Mouse (Mus musculus) heart, adult 18-20 months (tissue): ENCODE measurements around the gene Pecam1. TPM values are rescaled to one million over a fixed set of nuclear protein-coding genes. Genes with fewer than 3 reads are reported as not detected.
"Not testable (repeated sequence)": the region's sequence is repeated elsewhere in the genome, so short reads cannot be mapped to it uniquely, and the experiment has no call there.

ENCODE experiments used
- DNase-seq, 2 experiments: peaks; one replicate each; pipeline ENCODE4 v3.0.0; 2021 to 2022; ENCODE audit warnings: mixed read lengths in 1 of 2
- total RNA-seq, 2 experiments: library from RNA; stranded (reverse); gene quantifications; 2 replicates each; pipeline ENCODE4 v1.2.3; 2021

Pecam1 gene
- total RNA-seq, 2 experiments from 2014 or later = 91.5 to 105 TPM

DNA sequence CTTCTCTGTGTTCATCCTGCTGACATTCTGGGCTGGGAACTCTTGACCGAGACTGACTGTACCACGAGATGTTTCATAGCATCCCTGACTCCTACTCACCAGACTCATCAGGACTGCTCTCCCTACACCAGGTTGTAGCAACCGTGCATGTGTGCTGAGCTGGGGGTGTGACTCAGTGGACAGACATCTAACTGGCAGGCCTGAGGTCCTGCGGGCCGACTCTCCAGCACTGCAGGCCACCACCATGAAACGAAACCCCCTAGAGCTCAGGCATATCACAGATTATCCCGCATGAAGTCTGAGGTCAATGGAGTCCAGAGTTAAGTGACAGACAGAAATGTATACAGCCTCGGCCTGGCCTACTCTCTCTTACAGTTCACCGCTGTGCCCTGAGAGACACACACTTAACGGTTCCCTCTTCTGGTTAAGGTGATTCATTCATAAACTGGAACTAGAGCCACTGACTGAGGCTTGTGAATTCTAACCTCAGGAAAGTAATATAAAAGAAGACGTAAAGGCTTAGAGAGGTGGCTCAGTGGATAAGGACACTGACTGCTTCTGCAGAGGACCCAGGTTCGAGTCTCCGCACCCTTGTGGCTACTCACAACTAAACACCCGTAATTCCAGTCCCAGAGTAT, 83.8 kb downstream of the Pecam1 start:
- DNase-seq = no peak

DNA sequence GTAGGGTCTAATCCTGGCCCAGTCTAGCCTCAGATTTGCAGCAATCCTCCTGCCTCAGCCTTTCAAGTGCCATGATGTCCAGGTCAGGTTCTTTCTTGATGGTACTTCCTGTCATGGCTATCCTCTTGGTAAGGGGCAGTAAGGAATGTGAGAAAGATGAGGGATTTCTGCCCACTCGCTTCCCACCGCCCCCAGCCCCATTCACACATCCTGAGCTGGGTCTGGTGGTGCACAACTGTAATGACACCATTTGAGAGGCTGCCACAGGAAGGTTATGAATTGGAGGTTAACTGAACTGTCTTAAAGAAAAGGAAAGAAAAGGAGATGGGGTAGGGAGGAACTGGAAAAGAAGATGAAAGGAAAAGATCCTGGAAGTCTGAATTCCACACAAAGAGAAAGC, 84.6 kb downstream of the Pecam1 start:
- no peak for DNase-seq

DNA sequence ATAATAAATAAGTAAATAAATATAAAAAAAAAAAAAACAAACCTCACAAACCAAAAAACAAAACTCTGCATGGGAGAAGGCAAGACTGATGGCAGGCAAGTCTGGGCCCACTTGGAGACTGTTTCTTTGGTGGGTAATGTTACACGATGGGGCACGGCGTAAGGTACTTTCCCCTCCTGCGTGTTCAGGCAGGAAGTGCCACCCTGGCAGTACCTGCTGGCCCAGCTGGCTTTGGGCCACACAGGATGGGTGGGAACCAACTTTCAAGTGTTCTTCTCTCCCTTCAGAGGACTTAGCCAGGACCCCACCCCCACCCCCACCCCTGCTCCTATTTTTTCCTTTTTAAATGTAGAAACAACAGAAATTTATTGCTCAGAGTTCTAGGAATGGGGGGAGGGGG, 85.1 kb downstream of the Pecam1 start:
- DNase-seq = peak in 1 of 2 experiments; percentile 70

- no peak for DNase-seq
These were observed 85.7 kb downstream of the Pecam1 start for GRCm38 (mm10) chr11:106664691-106665090.

GRCm38 (mm10) chr11:106663838-106664237, 86.6 kb downstream of the Pecam1 start:
- DNase-seq = no peak

DNA sequence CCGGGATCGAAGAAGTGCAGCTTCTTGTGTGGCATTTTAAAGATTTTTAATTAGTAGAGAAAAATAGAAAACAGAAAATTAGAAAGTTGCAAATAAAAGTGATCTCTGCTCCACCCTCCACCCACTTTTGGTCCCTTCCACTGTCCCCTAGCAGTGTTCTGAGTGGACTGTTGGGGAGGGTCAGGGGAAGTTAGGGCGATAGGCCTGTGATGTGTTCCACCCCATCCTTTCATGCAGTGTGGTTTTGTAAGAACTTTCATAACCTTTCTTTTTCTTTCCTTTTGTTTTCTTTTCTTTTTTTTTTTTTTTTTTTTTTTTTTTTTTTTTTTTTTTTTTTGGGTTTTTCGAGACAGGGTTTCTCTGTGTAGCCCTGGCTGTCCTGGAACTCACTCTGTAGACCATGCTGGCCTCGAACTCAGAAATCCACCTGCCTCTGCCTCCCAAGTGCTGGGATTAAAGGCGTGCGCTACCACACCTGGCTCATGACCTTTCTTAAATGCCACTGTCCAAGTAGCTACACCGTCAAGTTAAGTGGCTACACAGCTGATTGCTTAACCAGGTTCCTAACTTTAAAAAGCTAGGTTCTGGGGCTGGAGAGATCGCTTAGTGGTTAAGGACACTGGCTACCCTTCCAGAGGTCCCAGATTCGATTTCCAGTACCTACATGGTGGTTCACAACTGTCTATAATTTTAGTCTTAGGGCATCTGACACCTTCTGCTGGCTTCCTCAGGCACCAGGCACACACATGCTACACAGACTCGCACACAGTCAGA, 87.6 kb downstream of the Pecam1 start:
- DNase-seq = no peak

DNA sequence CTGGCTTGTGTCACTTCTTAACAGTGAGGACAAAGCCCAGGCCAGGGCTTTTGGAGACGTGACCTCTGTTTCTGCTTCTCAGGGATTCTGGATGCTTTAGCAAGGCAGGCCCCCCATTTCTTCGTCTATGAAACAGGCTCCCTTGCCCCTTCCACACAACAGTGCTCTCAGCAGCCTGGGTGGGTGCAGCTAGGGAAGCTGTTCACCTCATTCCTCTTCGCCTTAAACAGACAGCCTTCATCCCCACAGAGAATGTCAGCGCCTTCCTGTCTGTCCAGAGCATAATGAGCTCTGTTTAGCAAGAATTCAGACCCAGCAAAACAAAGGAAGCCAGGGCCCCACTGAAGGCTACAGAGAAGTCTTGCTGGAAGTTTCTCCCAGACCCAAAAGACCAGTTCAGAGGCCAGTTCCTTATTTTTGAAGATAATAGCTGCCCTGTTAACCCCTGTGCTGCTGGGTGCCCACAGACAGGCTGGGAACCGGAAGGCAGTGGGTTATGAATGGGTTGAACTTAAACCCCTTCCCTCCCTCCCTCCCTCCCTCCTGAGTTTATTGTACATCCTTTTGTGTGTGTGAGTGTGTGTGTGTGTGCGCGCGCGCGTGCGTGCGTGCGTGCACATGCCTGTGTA, 89.9 kb downstream of the Pecam1 start:
- peak; percentile 64 to 74 for DNase-seq

GRCm38 (mm10) chr11:106659598-106660295, 90.7 kb downstream of the Pecam1 start:
- DNase-seq = peak; percentile 83 to 92

- peak; percentile 88 to 91 for DNase-seq
These were observed 92.2 kb downstream of the Pecam1 start for GRCm38 (mm10) chr11:106658051-106658880.

GRCm38 (mm10) chr11:106656896-106657498, 93.4 kb downstream of the Pecam1 start:
- DNase-seq = not testable (repeated sequence)

- DNase-seq = peak; percentile 81 to 93
These were observed 102.1 kb downstream of the Pecam1 start for GRCm38 (mm10) chr11:106648347-106648746.

DNA sequence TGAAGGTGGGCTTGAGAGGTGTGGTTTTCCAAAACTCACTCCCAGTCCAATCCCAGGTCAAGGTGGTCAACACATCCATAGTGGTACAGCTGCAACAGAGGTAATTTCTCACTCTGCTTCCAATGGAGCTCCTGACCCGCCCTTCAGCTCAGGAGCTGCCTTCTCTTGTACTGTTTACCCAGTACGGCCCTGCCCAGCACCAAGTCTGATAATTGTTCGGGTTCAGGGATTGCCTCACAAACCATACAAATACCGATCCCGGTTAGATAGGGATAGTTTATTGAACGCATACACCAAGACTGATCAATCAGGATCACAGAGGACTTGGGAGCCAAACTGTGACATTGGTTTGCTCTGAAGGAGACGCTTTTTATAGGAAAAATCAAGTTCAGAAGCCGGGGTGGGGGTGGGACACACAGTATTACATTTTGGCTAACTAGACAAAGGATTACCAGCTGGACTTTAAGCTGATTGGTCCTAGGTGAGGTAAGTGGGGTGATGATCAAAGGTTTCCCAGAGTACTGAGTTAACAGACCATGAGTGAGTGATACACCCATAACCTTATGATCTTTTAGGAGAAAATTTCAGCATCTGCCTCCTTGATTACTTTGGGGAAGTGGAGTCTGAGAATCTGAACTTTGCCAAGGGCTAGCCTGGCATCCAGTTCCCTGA, 107.3 kb downstream of the Pecam1 start:
- DNase-seq = no peak

DNA sequence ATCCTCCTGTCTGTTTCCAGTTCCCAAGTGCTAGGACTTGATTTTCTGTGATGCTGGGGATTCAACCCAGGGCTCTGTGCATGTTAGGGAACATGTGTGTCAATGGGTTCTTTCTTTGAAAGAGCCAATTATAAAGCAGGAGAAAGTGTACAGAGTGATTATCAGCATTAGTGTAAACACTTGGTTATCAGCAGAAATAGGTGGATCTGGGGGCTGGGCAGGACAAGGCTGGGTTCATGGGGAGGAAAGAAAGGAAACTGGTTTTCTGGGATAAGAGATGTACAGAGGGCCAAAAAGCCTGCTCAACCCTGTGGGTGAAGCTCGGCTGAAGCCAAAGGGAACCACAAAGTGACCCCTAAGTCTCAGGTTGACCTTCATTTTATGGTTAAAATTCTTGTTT, 108.8 kb downstream of the Pecam1 start:
- DNase-seq = no peak

GRCm38 (mm10) chr11:106640059-106640458, 110.4 kb downstream of the Pecam1 start:
- no peak for DNase-seq

GRCm38 (mm10) chr11:106639356-106639692, 111.1 kb downstream of the Pecam1 start:
- no peak for DNase-seq

- DNase-seq = no peak
These were observed 111.7 kb downstream of the Pecam1 start for GRCm38 (mm10) chr11:106638551-106639355.

- DNase-seq = no peak
These were observed 112.7 kb downstream of the Pecam1 start for GRCm38 (mm10) chr11:106637754-106638153.

- DNase-seq = no peak
These were observed 114.5 kb downstream of the Pecam1 start for GRCm38 (mm10) chr11:106635946-106636345.

GRCm38 (mm10) chr11:106634175-106634574, 116.3 kb downstream of the Pecam1 start:
- DNase-seq = not testable (repeated sequence)

- no peak for DNase-seq
These were observed 117.0 kb downstream of the Pecam1 start for GRCm38 (mm10) chr11:106633456-106633855.
